Mouse (Mus musculus): ENCODE data around the gene Hist2h2ab.
"Not testable (repeated sequence)": the region's sequence is repeated elsewhere in the genome, so short reads cannot be mapped to it uniquely, and the experiment has no call there.

The Hist2h2ab gene

DNA sequence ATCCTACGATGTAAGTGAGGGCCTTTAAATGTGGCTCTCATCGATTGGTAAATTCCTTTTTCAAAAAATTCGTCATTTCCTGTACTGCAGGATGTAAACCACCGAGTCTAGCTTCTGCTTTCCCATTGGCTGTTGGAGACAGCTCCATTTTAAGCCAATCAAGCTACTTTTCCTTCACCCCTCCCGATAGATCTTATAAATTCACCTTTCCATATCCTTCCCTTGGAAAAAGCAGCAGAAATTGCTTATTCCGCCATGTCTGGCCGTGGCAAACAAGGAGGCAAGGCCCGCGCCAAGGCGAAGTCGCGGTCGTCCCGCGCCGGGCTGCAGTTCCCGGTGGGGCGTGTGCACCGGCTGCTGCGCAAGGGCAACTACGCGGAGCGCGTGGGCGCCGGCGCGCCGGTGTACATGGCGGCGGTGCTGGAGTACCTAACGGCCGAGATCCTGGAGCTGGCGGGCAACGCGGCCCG lies at the start of gene Hist2h2ab, which contains the start of gene Bola1:
TSS of gene Hist2h2ab (plus strand) at position 205 of the 470 bp plus-strand sequence.
TSS of gene Bola1 (minus strand) at position 49 of the 470 bp plus-strand sequence.
- DNase-seq (ENCODE audit: low spot score in 2 of 2): peak; percentile 59 to 87

DNA sequence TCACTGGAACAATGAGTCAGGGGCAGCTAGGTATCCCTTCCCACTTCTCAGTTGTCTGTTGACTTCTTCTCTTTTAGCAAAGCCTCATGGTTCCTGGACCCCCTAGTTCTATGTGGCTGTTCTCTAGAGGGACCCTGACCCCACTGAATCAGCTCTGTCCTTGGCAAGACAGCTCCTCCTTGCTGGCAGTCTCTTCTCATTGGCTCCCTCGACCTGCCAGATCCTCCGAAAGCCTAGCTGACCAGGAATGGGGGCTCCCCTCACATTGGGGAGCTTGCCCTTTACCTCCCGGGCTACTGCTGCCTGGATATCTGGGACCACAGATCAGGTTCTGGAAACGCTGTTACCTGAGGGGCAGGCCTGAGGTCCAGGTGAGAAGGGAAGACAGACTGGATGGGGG lies 49.4 kb upstream of the Hist2h2ab start:
- no peak for DNase-seq (ENCODE audit: low spot score in 2 of 2)

DNA sequence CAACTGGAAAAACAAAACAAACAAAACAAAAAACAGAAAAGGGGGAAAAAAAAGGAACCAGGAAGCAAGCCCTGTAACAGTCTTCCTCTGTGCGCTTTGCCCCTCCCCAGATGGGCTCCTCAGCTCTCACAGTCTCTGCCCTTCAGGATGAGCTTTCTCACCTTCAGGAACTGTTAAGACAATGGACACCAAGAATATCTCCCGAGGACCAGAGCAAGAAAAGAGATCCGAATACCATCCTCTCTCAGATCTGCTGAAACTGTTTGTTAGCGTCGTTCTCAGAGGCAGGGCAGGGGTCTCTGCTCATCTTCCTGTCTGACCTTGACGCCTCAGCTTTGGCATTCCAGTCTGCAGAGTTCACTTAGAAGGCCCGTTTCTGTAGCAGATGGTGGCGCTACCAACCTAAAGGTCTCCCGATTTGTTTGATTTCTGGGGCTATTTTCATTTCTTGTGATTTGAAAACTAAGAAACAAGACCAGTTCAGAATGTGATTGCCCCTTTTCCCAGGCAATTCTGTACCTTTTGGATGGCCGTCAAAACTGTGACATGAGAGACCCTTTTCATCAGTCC lies 48.6 kb upstream of the Hist2h2ab start:
- no peak for DNase-seq (ENCODE audit: low spot score in 2 of 2)

DNA sequence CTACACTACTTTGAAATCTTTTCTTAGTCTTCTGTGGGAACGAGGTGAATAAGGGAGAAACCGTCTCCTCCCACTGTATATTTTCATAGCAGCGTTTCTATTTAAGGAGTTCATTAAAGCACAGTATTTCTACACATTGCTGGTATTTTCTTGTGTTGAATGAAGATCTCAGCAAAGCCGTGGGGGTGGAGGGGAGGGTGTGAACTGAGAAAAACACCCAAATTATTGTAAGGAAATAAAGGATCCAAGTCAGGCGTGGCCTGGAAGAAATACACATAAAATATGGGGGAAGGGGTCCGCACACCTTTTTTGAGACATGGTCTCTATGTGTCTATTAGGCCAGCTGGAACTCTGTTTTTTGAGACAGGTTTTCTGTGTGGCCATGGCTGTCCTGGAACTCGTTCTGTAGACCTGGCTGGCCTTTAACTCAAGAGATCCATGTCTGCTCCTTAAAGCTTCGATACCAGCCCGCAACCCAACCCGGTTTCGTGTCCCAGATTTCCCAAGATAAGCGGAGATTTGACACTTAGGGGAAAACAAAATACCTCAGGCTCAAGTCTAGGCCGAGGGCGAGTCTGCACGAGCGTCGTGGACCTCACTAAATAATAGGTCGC lies 48.0 kb upstream of the Hist2h2ab start:
- no peak for DNase-seq (ENCODE audit: low spot score in 2 of 2)

DNA sequence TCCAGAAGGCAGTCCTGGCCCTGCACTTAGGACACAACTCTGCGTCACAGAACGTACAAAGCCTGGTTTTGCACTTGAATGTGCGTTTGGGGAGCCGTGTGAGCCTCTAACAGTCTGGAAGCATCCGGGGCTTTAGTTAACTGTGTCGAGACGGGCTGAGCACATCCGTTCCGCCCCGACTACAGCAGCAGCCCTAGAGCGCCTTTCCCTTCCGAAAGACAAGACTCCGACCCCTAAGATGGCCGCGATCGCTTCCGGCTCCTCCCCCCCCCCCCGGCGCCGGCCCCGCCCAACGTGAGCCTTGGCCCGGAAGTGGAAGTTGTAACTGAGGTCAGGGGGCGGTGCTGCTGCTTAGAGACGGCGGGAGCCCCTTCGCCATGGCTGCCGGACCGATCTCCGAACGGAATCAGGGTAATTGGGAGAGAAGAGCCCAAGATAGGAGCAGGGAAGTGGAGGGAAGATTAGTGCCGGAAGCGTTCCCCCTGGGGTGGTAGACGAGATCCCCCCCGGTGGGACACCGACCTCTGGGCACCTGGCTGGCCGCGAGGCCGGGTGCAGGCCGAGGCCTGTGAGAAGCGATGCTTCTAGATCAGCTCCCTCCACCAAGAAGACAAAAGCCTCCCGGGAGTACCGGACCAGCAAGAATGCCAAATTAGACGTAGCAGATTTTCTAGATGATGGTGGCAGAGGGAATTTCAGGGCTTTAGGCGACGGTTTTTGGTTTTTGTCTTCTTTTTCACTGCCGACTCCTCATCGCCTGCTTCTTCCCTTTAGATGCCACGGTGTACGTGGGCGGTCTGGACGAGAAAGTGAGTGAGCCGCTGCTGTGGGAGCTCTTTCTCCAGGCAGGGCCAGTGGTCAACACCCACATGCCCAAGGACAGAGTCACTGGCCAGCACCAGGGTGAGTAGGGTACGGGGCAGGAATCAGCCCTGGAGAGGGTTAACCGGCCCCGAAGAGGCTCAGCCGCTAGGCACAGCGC lies 47.2 kb upstream of the Hist2h2ab start, which contains the start of gene Sf3b4:
TSS of gene Sf3b4 (plus strand) at position 136 of the 982 bp plus-strand sequence.
- DNase-seq (ENCODE audit: low spot score in 2 of 2): peak; percentile 77 to 78

DNA sequence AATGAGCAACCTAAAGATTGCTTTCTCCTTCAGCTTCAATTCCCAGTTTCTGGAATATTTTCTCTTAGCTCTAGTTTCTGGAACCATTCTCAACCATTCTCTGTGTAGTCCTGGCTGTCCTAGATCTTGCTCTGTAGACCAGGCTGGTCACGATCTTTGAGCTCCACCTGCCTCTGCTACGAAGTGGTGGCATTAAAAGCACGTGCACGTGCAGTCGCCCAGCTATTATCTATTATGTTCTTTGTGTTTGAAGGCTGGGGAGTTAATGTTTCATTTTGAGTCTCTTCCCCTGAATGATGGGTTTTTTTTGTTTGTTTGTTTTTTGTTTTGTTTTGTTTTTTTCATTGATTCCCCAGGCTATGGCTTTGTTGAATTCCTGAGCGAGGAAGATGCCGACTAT lies 46.5 kb upstream of the Hist2h2ab start:
- DNase-seq (ENCODE audit: low spot score in 2 of 2): no peak

DNA sequence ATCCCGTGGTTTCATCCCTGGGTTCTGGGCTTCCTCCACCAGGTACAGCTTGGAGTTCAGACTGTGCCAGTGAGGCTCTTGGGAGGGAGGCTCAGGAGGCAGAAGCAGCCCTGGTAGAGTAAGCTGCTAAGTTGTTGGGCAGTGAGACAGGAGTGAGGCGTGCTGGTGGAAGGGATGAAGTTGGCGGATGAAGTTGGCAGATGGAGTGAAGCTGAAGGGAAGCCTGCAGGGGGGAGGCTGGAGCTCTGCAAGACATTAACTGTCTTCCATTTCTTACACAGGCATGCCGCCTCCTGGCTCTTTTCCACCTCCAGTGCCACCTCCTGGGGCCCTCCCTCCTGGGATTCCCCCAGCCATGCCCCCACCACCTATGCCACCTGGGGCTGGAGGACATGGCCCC lies 45.6 kb upstream of the Hist2h2ab start:
- DNase-seq (ENCODE audit: low spot score in 2 of 2): not testable (repeated sequence)

DNA sequence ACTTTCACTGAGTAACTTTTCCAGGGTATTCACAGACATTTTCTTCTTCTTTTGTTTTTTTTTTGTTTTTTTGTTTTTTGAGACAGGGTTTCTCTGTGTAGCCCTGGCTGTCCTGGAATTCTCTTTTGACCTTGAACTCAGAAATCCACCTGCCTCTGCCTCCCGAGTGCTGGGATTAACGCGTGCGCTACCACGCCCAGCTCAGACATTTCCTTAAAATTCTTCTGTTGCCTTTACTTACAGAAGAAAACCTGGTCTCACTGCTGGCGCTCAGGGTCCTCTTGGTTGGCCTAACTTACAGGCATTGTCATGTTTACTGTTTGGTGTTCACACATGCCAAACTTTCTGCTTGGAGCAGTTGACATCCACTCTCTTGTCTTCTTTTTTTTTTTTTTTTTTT lies 44.4 kb upstream of the Hist2h2ab start:
- no peak for DNase-seq (ENCODE audit: low spot score in 2 of 2)

DNA sequence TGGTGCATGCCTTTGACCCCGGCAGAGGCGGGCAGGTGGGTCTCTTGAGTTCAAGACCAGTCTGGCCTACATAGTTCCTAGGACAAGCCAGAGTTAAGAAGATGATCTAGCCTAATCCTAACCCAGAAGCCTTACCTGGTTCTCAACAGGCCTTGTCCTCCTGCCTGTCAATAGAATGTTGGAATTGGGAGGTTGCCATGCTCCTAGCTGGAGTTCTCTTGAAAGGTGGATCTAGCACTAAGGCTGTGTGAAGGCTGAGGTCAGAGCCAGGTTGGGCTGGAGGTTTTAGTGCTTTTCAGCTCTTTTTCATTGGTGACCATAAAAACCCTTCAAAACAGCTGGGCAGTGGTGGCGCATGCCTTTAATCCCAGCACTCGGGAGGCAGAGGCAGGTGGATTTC lies 41.2 kb upstream of the Hist2h2ab start:
- no peak for DNase-seq (ENCODE audit: low spot score in 2 of 2)

DNA sequence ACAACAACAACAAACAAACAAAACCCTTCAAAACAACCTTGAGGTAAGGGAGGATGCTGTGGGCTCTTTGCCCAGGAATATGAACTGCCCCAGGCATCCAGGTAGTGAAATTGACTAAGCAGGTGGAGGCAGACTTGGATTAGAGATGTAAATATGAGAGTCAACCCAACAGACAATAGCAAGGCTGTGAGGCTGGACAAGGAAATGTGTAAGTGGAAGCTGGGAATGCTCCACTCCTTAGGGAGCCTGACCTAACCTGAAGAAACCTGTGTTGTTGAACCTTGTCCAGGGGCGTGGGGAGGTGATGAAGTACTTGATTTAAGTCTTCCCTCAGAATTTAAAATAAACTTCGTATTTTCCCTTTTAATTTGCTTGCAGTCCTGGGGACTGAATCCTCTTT lies 40.8 kb upstream of the Hist2h2ab start:
- no peak for DNase-seq (ENCODE audit: low spot score in 2 of 2)

DNA sequence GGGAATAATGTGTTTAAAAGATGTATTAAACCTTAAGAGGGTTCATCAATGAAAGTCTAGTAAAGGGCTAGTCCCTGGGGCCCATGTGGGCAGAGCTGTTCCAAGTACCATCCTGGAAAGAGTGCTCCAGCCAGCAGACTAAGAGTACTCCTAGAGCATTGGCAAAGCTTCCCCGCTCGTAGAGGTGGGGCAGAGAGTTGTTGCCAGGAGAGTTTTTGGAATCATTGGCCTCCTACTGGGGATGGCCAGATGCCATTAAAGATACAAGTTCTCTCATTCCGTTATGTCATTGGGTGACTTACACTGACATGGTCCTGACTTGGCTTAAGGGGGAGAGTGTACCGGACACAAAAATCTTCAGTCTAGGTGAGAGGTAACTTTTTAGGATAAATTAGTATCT lies 40.1 kb upstream of the Hist2h2ab start:
- DNase-seq (ENCODE audit: low spot score in 2 of 2): no peak

DNA sequence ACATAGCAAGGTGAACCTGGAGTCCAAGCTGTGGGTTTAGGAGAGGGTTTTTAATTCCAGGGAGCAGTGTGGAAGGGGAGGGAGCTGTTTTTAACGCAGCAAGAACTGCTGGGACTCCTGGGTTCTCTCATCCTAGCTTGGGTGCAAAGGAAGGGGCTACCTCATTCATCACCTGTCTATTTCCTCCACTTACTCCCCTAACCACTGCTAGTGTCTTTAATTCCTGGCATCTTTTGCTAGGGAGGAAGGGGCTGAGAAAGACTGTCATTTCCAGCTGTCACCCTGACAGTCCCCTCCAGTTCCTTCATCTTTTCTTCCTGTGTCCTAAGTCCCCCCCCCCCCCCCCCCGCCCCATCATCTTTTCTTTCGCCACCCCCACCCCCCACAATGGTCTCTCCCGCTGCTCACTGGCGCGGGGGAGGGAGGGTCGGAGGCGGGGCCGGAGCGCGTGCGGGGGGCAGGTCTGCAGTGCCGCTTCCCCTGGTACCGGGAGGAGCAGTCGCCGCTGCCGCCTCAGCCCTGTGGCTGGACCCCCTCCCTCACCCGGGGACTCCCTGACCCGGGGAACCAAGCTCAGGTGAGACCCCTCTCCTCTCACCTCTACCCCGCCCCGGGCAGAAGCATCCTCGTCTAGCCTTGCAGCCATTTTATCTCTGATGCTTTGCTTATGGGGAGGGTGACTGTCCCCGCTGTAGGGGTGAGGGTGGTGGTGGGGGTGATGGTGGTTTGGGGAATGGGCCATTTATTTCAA lies 38.8 kb upstream of the Hist2h2ab start, which contains the start of gene Sv2a:
TSS of gene Sv2a (plus strand) at position 425 of the 751 bp plus-strand sequence.
- no peak for DNase-seq (ENCODE audit: low spot score in 2 of 2)

DNA sequence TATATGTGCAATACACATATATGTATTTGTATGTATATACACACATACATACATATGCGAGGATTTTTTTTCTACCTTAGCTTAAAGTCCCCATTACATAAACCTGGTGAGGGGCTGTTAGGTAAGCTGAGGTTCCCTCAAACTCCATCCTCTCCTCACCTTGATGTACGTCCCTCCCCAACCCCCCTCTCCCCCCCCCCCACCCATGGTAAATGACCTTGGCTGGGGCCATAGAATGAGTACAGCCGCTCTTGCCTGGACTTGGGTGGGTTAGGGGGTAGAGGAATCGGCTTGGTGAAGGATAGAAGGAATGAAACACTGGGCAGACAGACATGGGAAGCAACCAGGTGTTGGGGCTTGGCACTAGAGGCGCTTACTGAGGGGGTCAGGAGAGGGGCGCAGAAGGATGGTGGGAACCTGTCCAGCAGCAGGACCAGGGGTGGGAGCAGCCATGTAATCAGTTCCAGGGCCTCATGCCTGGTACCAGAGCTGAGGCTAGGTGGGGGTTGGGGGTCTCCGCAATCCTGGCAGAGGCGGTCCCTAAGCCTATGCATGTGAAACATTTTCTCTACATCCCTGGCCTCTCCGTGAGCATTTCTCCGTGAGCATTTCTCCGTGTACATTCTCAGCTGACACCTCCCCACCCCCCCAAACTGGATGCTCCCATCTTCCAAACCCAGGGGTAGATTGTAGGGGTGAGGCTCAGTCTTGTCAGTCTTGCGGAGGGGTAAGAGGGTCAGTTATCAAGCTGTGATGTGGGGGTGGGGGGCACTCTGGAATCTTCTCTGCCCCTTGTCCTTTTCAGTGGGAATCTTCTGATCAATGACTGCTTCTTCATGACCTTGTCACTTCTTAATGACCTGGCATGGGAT lies 37.9 kb upstream of the Hist2h2ab start:
- no peak for DNase-seq (ENCODE audit: low spot score in 2 of 2)

DNA sequence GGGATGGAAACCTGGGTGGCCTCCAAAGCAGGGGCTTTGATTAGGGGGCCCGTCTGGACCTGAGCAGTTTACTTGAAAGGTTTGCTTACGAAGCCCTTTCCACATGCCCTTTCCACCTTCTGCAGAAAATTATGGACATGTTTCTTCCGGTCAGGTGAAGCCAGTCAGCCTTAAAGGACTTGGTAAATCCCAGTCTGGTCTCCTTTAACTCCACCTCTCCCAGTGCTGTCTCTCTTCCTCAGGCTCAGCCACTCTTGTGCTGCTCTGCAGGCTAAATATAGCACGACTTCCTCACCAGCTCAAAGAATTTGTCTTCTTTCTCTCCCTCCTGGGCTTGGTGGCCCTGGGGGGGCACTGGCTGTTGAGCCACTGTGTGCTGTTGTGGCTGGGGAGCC lies 37.3 kb upstream of the Hist2h2ab start:
- DNase-seq (ENCODE audit: low spot score in 2 of 2): no peak

DNA sequence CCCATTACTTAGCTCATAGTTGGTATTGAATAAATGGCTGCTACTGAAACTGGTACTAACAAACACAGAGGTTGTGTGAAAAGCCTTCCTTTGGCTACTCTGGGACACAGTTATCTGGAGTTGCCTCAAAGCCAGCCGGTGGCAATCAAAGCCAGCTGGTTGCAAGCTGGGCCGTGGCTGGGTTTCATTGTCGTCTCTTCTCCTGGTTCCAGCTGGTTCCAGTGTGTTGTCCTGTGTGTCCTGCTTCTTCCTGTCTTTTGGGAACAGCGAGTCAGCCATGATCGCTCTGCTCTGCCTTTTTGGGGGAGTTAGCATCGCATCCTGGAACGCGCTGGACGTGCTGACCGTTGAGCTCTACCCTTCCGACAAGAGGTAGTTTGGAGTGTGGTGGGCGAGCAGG lies 26.7 kb upstream of the Hist2h2ab start:
- DNase-seq (ENCODE audit: low spot score in 2 of 2): no peak

DNA sequence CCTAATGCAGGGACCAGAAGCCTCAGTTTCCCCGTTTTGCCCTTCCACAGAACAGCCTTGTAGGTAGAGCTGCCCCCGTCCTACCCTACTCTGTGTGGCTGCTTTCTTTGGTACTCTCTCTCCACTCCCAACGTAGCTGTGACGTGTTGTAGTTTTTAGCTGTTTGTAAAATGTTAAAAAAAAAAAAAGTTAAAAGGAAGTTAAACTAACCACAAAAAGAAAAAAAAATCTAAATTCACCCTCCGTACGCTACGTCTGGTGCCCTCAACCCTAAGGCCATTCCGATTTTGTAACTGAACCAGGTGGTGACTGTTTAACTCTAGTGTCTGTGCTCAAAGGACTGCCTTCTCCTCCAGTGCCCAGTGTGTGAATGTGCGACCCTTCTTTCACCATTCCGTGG lies 24.7 kb upstream of the Hist2h2ab start:
- no peak for DNase-seq (ENCODE audit: low spot score in 2 of 2)

DNA sequence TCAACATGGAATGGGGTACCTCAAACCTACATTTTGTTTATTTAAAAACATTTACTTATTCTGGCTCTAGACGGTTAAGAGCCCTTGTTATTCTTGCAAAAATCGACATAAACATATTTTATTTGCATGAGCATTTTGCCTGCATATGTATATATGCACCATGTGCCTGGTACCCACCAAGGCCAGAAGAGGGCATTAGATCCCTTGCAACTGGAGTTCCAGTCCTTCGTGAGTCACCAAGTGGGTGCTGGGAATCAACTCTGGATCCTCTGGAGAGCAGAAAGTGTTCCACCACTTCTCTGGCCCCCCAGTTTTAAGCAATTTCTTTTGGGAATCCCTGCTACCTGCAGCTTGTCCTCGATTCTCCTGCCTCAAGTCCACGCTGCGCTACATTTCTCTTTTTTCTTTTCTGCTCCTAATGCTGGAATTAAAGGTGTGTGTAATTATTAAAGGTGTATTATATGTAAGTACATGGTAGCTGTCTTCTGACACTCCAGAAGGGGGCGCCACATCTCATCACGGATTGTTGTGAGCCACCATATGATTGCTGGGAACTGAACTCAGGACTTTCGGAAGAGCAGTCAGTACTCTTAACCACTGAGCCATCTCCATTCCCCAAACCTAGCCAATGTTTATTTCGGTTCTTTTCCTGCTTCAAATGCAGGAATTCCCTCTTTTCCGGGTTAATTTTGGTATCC lies 23.9 kb upstream of the Hist2h2ab start:
- no peak for DNase-seq (ENCODE audit: low spot score in 2 of 2)

DNA sequence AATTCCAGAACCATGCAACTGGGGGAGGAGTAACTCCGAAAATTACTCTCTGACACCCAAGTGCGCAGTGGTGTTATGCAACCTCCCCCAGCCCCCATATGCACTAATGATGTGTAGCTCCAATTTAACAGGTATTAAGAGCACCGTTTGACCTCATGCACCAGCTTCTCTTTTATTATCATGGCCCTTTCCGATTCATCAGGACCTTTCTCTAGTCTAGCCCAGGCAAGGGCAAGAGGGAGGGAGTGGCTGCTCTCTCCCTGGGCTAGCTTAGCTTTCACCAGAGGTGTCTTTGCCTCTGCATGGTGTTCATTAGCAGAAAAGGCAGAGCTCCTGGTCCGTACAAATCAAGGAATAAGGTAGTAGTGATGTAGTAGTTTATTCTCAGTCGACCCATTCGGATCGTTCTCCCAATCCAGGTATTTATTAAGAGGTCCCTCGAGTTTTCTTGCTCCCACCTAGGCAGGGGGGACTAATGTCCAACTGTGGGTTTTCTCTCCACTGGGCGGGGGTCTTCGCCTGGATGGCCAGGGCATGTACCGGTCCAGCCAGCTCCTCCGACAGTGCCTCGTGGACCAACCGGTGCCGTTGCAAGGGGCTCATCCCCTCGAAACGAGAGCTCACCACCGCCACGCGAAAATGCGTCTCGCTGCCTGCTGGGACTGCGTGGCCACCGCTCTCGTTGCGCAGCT lies 23.1 kb upstream of the Hist2h2ab start:
- no peak for DNase-seq (ENCODE audit: low spot score in 2 of 2)

DNA sequence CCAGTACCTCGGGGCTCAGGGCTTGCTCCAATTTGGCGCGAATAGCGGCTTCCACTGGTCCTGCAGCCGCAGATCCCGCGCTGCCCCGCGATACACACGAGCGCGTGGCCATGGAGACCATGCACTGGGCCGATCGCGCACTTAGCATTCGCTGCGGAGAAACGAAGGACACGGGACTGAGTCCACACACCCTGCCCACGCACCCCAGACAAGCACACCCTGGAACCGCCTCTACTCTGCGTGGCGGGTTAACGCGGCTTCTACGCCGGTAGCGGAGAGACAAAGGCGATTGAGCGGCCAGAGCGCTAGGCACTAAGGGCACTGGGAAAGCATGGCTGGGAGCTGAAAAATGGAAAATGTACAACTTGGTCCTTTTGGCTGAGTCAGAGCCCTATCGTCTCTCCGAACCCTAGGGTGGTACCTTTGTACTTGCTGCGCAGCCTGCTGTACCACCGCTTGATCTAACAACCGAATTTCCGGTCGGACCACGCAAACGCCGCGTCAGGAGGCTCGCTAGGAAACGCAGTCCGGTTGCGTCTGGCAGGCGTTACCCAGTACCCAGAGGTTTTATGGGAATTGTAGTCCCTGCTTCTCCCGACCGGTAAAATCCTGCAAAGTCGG lies 22.4 kb upstream of the Hist2h2ab start:
- DNase-seq (ENCODE audit: low spot score in 2 of 2): peak; percentile 75 to 85
